Mouse (Mus musculus) right cerebral cortex, postnatal 4 days (tissue): ENCODE measurements around the gene Icam2.
A peak's percentile ranks its signal among the peaks of the same experiment; 100 is the strongest.
"Not testable (repeated sequence)": the region's sequence is repeated elsewhere in the genome, so short reads cannot be mapped to it uniquely, and the experiment has no call there.

Experiments used
- DNase-seq: peaks from one replicate; pipeline ENCODE4 v3.0.0-alpha.2; 2022

The Icam2 gene

DNA sequence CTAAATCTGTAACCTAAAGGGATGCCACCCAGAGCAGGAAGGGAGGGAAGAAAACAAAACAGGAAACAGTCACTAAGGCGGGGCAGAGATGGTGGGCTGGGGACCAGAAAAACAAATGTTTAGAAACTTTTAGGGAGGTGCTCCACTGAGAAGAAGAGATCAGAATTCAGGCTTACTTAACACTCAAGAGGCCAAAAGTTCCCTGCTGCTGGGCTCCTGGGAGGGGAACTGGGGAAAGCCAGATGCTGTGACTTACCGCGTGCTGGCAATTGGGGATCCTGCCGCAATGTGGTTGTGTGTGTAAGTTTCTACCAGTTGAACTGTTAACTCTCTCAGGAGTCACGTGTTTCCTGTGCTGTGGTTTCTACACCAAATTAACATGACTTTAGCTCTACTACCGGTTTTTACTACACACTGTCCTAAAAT is at the start of gene Icam2:
Gene Icam2 (minus strand): TSS at position 285 of the 426 bp plus-strand sequence.
- no peak for DNase-seq

DNA sequence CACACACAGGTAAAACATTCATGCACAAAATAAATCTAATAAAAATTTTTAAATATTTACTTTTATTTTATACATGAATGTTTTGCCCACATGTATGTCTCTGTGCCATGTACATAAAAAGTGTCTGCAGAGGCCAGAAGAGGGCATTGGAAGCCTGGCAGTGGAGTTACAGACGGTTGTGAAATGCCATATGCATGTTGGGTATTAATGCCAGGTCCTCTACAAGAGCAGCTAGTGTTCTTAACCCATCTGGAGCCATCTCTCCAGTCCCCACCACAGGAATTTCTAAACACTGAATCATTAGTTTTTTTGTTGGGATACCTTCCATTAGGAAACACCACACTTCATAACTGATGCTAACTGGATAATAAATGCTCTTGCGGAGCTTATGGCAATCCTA is 49.7 kb upstream of the Icam2 start:
- no peak for DNase-seq

GRCm38 (mm10) chr11:106437039-106437438 is 49.2 kb upstream of the Icam2 start:
- no peak for DNase-seq

DNA sequence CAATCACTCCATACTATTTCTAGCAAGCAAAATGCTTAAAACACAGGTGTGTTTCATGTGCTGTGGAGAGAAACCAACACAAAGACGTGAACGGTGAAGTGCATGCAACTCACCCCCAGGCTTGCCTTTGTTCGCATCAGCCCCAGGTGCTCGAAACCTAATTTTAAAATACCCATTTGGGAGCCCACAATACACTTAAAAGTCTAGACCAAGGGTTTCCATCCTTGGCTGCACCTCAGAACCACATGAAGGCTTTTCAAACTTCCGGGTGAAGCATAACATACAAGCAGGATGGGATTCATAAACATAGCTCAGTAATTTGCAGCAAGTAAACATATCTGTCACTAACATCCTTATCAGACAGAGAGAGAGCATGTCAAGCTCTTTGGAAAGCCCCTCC is 42.5 kb upstream of the Icam2 start:
- no peak for DNase-seq

- DNase-seq = no peak
Measured at GRCm38 (mm10) chr11:106429689-106430088, 41.8 kb upstream of the Icam2 start.

DNA sequence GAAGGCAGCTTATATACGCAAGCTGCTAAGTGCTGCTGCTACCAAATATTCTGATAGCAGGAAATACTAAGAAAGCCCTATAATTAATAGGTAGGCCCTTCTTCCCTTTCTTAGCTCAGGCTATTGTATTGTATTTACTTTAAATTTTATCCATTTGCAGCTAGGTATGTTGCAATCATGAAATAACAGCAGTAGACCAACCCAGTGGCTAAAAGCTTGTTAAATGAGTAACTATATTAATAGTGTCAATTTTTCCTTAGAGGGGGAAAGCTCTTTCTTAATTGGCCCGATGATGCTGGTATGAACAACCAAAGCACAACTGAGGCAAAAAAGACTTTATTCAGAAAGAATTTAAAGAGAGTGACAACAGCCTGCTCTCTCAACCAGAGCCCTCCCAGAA is 40.7 kb upstream of the Icam2 start:
- no peak for DNase-seq

DNA sequence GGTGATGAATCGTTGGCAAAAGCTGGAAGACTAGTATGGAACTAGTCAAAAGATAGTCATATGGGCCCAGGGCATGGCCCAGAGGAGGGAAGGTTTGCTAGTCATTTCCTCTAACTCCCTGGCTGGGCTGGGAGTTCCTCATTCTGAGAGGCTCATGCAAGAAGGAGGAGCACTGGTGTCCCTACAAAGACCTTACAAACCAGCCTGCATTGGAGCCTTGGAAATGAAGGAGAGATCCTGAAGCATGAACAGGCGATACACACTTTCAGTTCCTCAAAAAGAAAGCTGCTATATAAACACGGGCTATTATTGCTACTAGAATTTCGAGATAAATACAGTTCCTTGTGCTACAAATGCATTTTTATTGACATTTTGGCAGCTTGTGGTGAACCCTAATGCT is 40.2 kb upstream of the Icam2 start:
- no peak for DNase-seq

- DNase-seq = no peak
Measured at GRCm38 (mm10) chr11:106426447-106426846, 38.6 kb upstream of the Icam2 start.

GRCm38 (mm10) chr11:106425201-106425600 is 37.3 kb upstream of the Icam2 start:
- no peak for DNase-seq

GRCm38 (mm10) chr11:106419262-106420102 is 31.6 kb upstream of the Icam2 start:
- no peak for DNase-seq

GRCm38 (mm10) chr11:106418622-106419196 is 30.8 kb upstream of the Icam2 start:
- DNase-seq = peak; percentile 82

GRCm38 (mm10) chr11:106417860-106418259 is 30.0 kb upstream of the Icam2 start:
- no peak for DNase-seq

DNA sequence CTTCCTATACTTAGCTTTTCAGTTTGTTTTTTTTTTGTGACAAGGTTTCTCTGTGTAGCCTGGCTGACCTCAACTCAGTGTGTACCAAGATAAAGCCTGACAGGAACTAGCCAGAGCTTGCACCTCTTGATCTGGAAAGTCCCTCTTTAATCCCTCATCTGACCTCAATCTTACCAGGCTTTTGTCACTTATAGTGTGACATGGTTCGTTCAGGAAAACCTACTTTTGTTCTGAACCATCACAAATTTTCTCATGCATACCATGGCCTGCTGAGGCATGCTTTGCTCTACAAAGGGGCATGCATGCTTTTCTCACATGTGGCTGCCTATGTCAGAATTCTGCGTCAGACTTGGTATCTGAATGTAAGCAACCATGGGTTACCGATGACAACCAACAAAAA is 28.5 kb upstream of the Icam2 start:
- DNase-seq = no peak

DNA sequence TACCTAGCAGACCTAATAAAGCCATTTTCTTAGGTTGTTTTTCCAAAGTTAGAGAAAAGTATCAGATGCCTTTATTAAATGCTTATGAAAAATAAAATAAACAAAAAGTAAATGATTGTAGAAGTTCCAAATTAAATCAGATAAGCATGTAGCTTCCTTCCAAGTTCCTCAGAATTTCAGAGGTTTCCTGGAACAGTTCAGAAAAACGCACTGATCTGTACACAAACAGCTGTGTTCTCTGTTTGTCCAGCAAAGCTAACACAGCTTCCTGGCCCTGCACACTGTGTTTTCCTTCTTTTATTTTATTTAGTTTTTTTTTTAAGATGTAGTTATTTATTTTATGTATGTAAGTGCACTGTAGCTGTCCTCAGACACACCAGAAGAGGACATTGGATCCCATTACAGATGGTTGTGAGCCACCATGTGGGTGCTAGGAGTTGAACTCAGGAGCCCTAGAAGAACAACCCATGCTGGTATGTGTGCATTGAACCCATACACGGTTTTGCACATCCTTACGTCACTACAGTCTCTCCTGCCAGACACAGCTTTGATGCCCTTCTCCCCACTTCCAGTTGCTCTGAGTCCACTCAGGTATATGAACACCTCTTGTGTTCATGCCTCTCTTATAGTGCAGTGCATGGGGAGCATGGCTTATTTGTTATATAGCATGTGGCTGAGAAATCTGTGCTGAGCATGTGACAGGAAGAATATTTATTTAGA is 24.9 kb upstream of the Icam2 start:
- DNase-seq = no peak

- DNase-seq = no peak
Measured at GRCm38 (mm10) chr11:106411157-106411556, 23.3 kb upstream of the Icam2 start.

DNA sequence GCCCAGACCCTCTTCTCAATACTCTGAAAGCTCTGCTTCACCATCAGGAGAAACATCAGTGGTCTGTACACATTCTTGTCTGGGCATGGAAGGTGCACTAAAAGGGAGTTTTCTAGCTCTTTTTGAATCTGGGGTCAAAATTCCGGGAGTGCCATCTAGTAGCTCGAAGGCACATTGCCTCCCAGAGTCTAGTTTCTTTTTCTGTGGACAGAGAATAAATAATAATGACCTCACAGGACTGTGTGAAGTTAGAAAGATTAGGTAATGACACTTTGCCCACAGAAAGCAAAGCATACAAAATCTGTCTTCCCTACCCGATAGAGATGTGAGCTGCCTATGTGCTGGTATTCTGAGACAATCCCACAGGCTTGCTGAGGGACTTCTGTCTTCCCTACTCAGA is 22.6 kb upstream of the Icam2 start:
- no peak for DNase-seq

DNA sequence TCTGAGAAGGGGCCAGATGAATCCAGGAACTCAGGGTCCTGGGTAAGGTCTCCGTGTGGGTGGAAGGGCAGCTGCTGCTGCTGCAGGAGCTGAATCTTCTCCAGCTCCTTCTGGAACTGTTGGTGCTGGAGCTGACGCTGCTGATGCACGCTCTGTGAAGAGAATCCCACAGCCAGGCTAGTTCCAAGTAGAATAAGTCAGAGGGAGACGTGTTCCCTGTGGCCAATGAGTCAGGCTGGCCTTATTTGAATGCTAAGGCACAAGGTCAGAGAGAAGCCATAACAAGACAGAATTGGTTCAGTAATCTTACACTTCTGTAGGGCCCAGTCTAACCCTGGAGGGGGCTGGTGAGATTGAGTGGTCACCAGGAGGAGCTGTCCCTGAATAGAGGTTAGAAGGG is 22.1 kb upstream of the Icam2 start:
- DNase-seq = no peak

DNA sequence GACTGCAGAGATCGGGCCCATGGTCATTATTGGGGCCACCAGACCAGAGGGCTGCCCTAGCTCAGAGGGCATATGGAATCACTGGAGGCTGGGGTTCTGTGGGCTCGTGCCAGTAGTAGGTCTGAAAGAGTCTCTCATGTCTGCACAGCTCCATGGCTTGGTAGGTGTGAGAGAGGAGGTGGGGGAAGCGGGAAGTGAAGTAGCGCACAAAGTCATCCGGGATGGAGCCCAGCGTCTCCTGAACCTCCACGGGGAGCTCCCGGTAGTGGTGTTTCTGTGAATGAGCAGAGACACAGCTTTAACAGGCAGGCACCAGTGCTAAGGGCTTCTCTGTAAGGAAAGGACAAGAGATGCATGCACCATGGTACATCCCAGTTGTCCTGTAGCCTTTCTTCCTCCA is 10.6 kb upstream of the Icam2 start:
- no peak for DNase-seq

DNA sequence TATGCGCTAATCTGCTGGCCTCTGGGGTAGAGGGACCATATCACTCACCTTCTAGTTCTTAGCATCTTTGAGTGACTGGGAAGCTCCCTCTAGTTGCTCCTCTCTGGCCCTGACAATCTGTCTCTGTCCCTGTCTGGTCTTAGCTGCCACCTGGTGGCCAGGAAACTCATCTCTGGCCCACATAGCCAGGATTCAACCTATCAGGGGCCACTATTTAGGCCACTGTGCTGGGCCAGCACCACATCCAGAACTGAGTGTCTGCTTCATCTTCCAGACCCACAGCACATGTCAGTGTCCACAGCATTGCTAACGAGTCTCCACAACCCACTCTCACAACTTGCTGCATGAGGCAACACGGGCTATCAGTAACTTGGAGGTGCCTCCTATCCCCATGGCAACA is 9.8 kb upstream of the Icam2 start:
- no peak for DNase-seq

- DNase-seq = not testable (repeated sequence)
Measured at GRCm38 (mm10) chr11:106394055-106394454, 6.2 kb upstream of the Icam2 start.

GRCm38 (mm10) chr11:106393331-106393616 is 5.4 kb upstream of the Icam2 start:
- DNase-seq = no peak

- no peak for DNase-seq
Measured at GRCm38 (mm10) chr11:106392597-106393330, 4.9 kb upstream of the Icam2 start.

DNA sequence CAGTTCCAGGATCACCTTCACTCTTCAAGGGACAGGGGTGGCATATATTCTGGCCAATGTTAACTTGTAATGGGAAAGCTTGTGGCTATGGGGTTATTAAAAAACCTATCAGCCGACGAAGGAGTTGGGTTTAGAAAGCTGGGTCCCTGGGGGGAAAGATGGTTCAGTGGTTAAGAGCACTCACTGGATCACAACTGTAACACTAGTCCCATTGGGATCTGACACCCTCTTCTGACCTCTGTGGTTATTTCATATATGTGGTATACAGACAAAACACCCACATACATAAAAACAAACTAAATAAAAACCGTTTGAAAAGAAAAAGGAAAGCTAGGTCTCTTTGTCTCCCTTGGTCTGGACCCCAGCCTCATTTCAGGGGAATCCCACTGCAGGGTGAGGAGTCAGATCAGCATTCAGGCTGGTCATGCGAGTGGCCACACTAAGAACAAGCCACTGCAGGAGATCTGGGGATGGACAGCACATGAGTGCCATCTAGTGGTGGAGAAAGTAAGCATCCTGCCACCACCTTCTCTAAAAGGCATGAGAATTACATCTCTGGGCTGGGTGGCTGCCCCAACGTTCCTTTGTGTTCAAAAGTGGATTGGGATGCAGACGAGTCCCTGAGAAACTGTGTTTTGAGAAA is 3.8 kb upstream of the Icam2 start:
- peak; percentile 59 for DNase-seq
